Mouse (Mus musculus) adrenal gland, adult 18-20 months (tissue): ENCODE results near the gene Ep400. TPM values are rescaled to one million over a fixed set of nuclear protein-coding genes. Genes with fewer than 3 reads are reported as not detected.

Experiments
- DNase-seq, 2 experiments: peaks; one replicate each; pipeline ENCODE4 v3.0.0; 2021 to 2022; ENCODE audit warnings: low spot score in 2 of 2
- total RNA-seq, 2 experiments: library from RNA; stranded (reverse); gene quantifications; 1 replicate in 1 of 2; 2 replicates in 1 of 2; pipeline ENCODE4 v1.2.3; 2021

Ep400 gene
- total RNA-seq, 2 experiments from 2014 or later = 66.1 to 82.2 TPM

DNA sequence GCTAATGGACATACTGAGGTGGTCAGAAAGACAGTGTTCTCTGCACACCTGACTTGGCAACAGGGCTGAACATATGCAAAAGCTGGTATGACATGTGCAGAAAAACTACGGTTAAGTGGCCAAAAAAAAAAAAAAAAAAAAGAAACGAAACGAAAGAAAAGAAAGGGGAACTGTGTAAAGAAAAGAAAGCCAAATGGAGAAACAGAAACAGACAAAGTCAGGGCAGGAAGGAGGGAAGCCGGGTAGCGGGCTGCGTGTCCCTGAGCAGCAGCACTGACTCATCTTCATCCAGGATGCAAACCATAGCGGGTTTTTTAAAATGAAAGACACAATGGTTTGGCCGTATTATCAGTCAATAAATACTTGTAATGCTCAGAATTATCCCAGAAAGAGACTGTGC lies 88.5 kb downstream of the Ep400 start:
- DNase-seq = no peak

DNA sequence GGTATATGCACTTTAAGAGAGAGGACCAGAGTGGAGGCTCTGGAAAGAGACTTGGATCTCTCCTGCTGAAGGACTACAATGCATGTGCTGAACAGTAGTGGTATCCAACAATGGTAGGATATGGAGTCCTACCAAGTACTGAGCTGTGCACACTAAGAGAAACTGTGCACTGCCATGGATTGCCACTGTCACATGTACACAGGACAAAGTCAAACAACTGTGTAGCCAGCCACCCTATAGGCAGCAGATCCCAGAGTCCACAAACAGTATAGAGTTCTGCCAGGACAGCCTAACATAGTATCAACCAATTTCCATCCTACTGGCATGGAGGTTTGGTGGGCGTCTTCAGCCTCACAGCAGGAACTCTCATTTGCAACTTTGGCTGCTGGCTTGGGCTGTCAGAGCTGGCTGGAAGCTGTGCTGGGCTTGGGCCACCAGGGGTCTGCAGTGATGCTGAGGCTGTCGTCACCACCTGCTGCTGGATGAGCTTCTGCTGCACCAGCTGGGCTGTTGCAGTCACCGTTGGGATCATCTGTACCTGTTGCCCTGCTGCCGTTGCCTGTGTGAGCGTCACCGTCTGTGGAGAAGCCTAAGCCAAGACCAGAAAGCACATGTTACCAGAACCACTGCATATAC lies 104.9 kb downstream of the Ep400 start:
- DNase-seq = no peak

DNA sequence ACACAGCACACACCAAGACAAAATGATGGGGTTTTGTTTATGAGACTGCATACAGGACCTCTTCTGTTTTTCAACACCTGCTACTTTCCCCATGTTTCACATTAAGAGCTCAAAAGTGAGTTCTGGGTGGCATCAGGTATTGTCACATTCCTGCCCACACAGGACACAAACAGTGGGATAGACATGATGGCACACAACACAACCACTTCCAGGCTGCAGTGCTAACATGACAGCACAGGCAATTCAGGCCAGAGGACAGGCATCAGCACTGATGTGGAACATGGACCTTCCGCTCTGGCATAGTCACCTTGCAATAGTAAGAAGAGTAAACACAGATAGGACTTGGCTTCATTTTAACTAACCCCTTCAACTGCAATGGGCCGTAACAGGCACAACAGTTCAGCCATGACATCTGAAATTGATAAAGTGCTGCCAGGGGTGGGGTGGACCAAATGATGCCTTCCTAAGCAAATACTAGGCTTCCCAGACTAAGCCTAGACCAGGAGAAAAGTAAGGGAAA lies 105.7 kb downstream of the Ep400 start:
- no peak for DNase-seq

DNA sequence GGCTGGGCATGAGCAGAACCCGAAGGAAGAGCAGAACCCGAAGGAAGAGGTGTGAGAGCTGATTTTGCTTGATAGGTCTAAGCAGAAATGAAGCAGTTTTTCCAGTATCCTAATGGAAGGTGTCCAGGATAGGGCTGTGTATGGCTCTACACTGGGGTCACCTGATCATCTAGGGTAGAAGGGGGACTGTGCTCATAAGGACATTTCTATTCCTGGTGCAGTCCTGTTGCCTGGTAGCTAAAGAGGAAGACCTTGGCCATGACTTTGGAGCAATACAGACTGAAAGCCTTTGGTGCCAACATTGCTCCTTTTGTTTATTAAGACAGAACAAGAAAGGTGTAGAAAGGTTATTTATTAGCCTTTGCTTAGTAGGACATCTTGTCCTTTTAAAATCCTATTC lies 106.5 kb downstream of the Ep400 start:
- no peak for DNase-seq

DNA sequence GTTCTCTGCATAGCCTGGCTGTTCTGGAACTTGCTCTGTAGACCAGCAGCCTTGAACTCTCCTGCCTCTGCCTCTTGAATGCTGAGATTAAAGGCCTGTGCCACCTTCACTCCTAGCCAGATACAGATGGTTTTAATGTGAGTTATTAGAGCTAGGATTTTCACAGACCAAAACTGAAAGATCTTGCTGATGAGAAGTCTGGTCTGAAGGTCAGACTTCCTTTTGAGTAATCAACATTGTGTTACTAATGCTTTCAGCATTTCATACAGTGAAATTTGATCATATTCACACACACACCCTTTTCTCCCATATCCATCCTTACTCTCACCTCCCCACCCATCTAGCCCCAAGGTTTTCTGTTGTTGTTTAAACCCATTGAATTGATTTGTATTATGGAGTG lies 110.8 kb downstream of the Ep400 start:
- no peak for DNase-seq

DNA sequence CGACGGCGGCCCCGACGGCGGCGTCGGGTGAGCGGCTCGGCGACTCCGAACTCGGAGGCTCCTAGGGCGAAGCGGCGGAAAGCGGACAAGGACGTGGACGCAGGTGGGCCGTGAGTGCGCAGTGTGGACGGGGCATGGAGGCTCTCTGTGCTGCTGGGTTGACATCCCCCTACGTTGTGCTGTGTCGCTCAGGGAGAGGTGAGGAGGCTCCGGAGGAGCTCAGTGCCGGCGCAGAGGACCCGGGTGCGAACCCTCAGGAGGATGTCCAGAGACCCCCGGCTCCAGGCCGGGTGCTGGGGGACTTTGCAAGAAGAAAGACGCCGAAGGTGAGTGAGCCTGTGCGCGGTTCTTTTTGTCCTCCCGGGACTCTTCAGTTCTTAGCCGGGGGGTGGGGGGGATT lies 116.8 kb downstream of the Ep400 start:
- DNase-seq = no peak

DNA sequence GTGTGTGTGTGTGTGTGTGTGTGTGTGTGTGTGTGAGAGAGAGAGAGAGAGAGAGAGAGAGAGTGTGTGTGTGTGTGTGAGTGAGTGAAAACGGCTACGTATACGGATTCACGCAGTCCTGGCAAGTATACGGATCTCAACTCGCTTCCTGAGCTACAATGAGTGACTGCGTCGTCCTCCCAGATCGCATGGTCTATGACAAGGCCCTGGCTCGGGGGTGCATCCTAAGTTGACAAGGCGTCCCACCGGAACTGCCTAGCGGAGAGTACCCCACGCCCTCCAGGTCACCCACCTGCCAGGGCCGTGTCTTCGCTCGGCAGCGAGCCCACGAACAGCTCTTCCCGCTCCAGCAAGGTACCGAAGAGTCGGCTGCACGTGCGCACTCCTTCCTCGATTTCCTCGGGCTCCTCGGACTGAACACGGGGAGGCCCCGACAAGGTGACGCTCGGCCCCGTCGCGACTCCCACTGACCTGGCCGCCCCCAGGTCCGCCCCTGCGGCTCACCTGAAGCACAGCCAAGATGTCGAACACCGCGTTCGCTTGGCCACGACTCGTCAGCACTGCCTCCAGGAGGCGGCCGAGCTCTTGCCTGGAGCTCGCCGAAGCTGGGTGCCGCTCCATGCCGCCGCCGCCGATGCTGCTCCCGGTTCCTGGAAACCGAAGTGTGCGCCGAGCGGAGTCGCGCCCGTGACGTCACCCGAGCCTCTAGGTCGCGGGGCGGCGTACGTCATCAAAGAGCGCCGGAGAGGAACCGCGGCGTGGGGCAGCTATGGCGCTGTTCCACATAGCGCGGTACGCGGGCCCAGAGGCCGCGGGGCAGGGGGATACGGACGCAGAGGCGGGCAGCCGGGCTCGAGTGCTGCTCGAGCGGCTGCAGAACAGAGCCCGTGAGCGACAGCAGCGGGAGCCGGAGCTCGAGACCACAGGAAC lies 117.5 kb downstream of the Ep400 start, which contains the start of the genes Noc4l and Ddx51:
TSS of gene Noc4l (minus strand) at position 699 of the 930 bp plus-strand sequence.
TSS of gene Ddx51 (plus strand) at position 733 of the 930 bp plus-strand sequence.
- peak; percentile 99 for DNase-seq

DNA sequence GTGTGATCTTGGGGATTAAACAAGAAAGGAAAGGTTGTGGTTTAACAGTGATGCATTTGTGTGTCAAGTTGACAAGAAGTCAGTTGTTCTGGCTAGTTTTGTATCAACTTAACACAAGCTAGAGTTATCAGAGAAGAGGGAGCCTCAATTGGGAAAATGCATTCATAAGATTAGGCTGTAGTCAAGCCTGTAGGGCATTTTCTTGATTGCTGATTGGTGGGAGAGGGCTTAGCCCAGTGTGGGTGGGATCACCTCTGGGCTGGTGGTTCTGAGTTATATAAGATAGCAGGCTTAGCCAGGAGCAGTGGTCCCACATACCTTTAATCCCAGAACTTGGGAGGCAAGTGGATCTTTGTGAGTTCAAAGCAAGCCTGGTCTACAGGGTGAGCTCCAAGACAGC lies 124.1 kb downstream of the Ep400 start:
- no peak for DNase-seq

DNA sequence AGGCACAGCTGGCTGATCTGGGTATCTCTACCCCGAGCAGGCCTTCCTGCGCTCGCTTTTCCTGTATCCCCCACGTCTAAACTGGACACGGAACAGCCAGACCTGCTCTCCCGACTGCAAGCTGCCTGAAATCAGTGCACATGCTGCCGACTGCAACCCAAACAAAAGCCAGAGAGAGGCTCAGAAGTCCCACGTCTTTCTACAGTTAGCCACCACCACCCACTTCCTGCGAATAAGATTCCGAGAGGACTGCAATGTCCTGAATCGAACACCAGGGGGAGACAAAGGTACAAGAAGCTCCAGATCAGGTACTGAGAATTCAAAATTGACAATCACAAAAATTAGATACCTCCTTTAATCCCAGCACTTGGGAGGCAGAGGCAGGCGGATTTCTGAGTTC lies 131.1 kb downstream of the Ep400 start:
- peak; percentile 49 to 50 for DNase-seq

DNA sequence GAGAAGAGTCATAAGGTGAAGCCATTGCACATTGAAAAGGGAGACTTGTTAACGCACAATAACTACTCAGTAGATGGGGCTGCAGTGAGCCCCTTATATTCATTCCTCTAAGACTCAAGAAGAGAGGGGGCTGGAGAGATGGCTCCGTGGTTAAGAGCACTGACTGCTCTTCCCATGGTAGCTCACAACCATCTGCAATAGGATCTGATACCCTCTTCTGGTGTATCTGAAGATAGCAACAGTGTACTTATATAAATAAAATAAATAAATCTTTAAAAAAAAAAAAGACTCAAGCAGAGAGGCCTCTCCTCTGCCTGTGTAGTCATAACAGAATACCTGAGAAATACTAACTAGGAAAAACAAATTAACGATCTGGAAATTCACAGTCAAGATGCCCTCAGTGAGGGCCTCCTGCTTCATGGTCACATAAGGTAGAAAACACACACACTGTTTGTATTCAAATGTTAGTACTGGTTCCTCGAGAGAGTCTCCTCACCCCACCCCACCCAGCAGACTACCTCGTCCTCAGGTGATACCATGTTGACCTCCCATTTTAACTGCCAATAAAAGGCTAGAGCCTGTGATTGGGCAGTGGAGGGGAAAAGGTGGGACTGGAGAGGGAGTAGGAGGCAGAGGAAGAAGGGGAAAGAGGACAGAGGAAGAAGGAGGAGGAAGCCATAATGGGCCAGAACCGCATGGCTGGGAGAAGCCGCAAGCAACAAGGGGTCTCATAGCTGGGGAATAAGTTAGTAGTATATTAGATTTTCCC lies 132.0 kb downstream of the Ep400 start:
- DNase-seq = no peak

DNA sequence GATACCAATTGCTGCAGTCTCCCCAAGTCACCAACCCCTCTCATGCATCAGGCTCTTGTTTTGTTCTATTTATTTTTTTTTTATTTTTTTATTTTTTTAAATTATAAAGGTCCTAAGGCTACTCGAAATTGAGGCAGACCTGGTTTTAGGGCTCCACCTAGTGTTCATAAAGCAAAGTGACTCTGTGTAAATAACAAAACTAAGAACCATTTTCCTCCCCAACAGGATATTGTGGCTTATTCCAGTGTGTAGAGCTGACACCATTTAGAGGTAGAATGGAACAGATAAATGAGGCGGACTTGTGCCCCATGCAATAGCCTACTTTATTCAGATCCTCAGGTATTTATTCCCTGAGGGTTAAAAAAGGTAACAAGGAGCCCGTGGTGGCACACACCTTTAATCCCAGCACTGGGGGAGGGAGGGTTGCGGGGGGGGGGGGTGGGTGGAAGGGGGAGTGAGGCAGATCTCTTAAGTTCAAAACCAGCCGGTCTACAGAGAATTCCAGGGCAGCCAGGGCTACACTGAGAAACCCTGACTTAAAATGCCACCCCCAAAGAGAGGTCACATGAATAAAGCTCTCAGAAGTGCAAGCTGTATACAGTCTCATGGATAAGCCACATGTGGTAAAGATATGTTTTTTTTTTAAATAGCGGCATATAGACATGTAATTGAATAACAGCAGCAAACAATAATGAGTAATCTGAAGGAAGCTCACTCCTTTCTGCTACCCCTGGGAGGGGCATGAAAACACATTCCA lies 134.4 kb downstream of the Ep400 start:
- DNase-seq = no peak

DNA sequence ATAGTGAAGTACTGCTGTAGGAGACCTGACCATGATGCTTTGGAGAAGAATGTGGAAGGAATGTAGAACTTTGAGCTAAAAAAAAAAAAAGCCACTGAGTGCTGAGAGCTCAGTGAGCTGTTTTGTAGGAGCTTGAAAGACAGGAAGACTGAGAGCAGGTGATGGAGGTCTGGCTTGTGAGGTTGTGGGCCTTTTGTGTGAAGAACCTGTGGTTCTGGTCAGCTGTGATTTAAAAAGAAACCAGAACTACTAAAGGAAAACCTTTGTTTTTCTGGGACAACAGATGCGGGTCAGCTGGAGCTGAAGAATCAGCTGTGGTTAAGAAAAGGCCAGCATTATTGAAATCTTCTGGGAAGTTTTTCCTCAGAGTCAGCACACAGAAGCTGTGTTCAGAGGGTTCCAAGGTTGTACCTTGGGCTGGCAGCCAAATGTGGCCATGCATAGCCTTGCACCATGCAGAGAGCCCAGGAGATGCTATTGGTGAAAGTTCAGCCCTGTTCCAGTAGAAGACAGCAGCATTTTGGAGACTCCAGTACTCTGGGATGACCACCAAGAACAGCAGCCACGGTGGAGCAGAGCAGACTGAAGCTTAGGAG lies 140.9 kb downstream of the Ep400 start:
- DNase-seq = peak; percentile 47 to 59

DNA sequence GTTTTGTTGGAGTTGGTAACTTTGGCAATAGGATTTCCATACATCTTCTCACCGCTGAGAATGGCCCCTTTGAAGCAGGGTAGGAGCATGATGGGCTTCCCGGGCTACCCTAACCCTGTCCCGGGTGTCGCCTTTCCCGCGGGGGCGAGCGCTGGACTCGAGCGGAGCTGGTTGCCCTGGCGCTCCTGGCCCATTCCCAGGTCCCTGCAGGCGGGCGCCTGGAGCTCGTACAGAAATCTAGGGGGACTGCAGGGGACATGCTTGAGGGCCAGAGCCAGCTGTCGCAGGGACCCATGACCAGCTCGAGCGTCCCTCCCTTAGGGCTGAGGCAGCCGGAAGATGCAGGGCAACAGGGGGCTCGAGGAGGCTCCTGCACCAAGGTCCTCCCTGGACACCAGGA lies 142.4 kb downstream of the Ep400 start:
- no peak for DNase-seq

DNA sequence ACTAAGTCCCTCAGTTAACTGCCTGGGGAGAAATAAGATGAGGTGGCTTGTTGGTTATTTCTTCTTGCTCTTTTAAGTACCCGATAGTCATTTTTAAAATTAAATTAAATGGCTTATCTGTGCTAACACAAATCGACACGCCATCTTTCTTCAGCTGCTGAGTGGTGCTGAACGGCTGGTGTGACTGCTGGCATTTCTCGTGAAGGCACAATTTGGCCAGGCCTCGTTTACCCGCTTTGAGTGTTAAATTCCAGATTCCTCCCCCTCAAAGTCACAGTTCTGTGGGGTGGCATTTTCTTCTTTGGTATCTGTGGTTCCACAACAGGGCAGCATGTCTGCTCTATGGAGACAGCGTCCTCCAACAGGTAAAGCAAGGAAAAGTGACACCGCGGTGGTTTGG lies 143.2 kb downstream of the Ep400 start:
- no peak for DNase-seq

DNA sequence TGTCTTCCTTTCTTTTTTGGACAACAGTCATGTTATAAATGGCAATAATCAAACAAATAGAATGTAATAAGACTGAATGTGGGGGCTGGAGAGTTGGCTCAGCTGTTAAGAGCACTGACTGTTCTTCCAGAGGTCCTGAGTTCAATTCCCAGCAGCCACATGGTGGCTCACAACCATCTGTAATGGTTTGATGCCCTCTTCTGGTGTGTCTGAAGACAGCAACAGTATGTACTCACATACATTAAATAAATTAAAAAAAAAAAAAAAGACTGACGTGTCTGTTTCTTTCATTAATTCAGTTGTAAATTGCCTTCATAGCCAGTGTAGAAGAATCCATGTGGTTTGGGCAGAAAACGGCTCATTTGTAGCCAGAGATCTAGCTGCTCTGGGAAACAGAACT lies 146.2 kb downstream of the Ep400 start:
- DNase-seq = no peak

DNA sequence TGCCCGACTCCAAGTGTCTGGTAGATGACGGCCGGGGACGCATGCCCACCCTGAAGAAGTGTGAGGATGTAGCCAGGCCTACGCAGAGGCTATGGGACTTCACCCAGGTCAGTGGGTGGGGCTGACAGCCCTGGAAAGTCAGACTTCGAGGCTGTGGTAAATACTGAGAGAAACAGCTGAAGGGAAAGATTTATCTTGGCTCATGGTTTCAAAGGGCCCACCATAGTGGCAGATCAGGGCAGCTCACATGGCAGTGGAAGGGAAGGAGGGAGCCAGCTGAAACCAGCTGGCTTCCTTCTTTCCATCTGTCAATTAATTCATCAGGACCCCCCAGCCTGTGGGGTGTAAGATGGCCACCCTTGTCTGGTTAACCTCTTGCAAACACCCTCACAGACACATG lies 151.3 kb downstream of the Ep400 start:
- no peak for DNase-seq
